Mouse (Mus musculus): ENCODE measurements around the gene Tm2d3. TPM values are rescaled to one million over a fixed set of nuclear protein-coding genes. Genes with fewer than 3 reads are reported as not detected.
A peak's percentile ranks its signal among the peaks of the same experiment; 100 is the strongest.

The Tm2d3 gene
- total RNA-seq, 2 experiments from 2014 or later, result 10.8 to 12.6 TPM

GRCm38 (mm10) chr7:65714304-65714703 is 23.3 kb downstream of the Tm2d3 start:
- TF ChIP-seq CTCF (IDR thresholded peaks at IDR 0.05), result no peak
- H3K4me3 ChIP-seq, result no peak overlapping the region
- H3K27ac ChIP-seq, result no peak overlapping the region
- intact Hi-C loops (cut with DNase I), result no loop called here
- DNase-seq, result no peak

GRCm38 (mm10) chr7:65734024-65734423 is 43.1 kb downstream of the Tm2d3 start:
- TF ChIP-seq CTCF (IDR thresholded peaks at IDR 0.05), result peak; percentile 42
- H3K27ac ChIP-seq, result no peak overlapping the region
- intact Hi-C loops (cut with DNase I), result no loop called here
- no peak overlapping the region for H3K4me3 ChIP-seq
- DNase-seq, result no peak

- intact Hi-C loops (cut with DNase I), result no loop called here
- DNase-seq, result no peak
- Histone ChIP-seq H3K27ac (no peak overlapping the region), H3K4me3 (no peak overlapping the region)
- TF ChIP-seq CTCF (IDR thresholded peaks at IDR 0.05), result no peak
Observed at GRCm38 (mm10) chr7:65735261-65735660, 44.3 kb downstream of the Tm2d3 start.

GRCm38 (mm10) chr7:65737286-65738040 is 46.5 kb downstream of the Tm2d3 start:
- Histone ChIP-seq H3K27ac (no peak overlapping the region), H3K4me3 (no peak overlapping the region)
- DNase-seq, result peak; percentile 67
- TF ChIP-seq CTCF (IDR thresholded peaks at IDR 0.05), result no peak
- intact Hi-C loops (cut with DNase I), result no loop called here

GRCm38 (mm10) chr7:65742857-65743256 is 51.9 kb downstream of the Tm2d3 start:
- Histone ChIP-seq H3K27ac (no peak overlapping the region), H3K4me3 (no peak overlapping the region)
- no peak for DNase-seq
- intact Hi-C loops (cut with DNase I), result no loop called here
- TF ChIP-seq CTCF (IDR thresholded peaks at IDR 0.05), result no peak

GRCm38 (mm10) chr7:65747990-65748955 is 57.3 kb downstream of the Tm2d3 start:
- no peak for DNase-seq
- intact Hi-C loops (cut with DNase I), result no loop called here
- Histone ChIP-seq H3K27ac (no peak overlapping the region), H3K4me3 (no peak overlapping the region)
- no peak for TF ChIP-seq CTCF (IDR thresholded peaks at IDR 0.05)

Other genes with a start within 250 kb of the Tm2d3 start
- 10 to 100 TPM; 21.1 to 23.8 TPM for gene Tjp1, start 163.4 kb upstream of the Tm2d3 start, total RNA-seq (2021)
- 10 to 100 TPM; 59.2 to 67.0 TPM for gene Tarsl2, start 46.3 kb upstream of the Tm2d3 start, total RNA-seq (2021)
- 10 to 100 TPM; 17.7 to 20.8 TPM for gene Pcsk6, start 170.6 kb downstream of the Tm2d3 start, total RNA-seq (2021)

Data from gastrocnemius, adult 2 months (tissue).